Comparison of ENCODE assay signal across 25 mouse cellular contexts in genomic region chr16:75919298-75919697, GRCm38 (mm10).
"Had no signal": no experiment of that assay in that cellular context is flagged by ENCODE, and none has a peak within 500 bp of the region (broad histone marks: within the 10 kb centered on the region; RNA-seq: fewer than 3 reads in every experiment).

No protein-coding gene starts in this region.

- H3K27ac ChIP-seq: gastrocnemius, adult 2 months; heart, embryonic 10.5 days; hindbrain, embryonic 10.5 days; hindbrain, embryonic 12.5 days; hindbrain, embryonic 15.5 days; hindbrain, postnatal 0 days; kidney, embryonic 15.5 days; kidney, postnatal 0 days; limb, embryonic 13.5 days; limb, embryonic 15.5 days had no signal

- H3K4me2 ChIP-seq: heart, embryonic 12.5 days; hindbrain, embryonic 12.5 days; hindbrain, embryonic 15.5 days; kidney, embryonic 15.5 days; limb, embryonic 13.5 days; limb, embryonic 15.5 days had no signal

- DNase-seq: gastrocnemius, adult 2 months; gastrocnemius, postnatal 10 days; gastrocnemius, postnatal 25 days; heart, adult 18-20 months; heart, postnatal 10 days; heart, postnatal 4 days; kidney, adult 11 months; kidney, adult 2 months; kidney, adult 9 months; kidney, postnatal 14 days; kidney, postnatal 36 days; layer of hippocampus, adult 9-11 months; layer of hippocampus, postnatal 36 days; left cerebral cortex, postnatal 4 days had no signal

- H3K4me3 ChIP-seq: gastrocnemius, adult 2 months; heart, embryonic 10.5 days; heart, embryonic 12.5 days; hindbrain, embryonic 10.5 days; hindbrain, embryonic 12.5 days; hindbrain, embryonic 15.5 days; kidney, embryonic 15.5 days; limb, embryonic 13.5 days; limb, embryonic 15.5 days had no signal

- H3K36me3 ChIP-seq: heart, embryonic 10.5 days; heart, embryonic 12.5 days; hindbrain, embryonic 10.5 days; hindbrain, embryonic 12.5 days; hindbrain, embryonic 15.5 days; kidney, embryonic 15.5 days; limb, embryonic 13.5 days; limb, embryonic 15.5 days had no signal

- H3K4me1 ChIP-seq: heart, embryonic 12.5 days; hindbrain, embryonic 10.5 days; hindbrain, embryonic 12.5 days; hindbrain, embryonic 15.5 days; kidney, embryonic 15.5 days; limb, embryonic 13.5 days; limb, embryonic 15.5 days had no signal

- H3K9me3 ChIP-seq: heart, embryonic 10.5 days; heart, embryonic 12.5 days; hindbrain, embryonic 10.5 days; hindbrain, embryonic 12.5 days; hindbrain, embryonic 15.5 days; kidney, embryonic 15.5 days; limb, embryonic 13.5 days; limb, embryonic 15.5 days had no signal

- H3K27me3 ChIP-seq: heart, embryonic 12.5 days; hindbrain, embryonic 12.5 days; hindbrain, embryonic 15.5 days; kidney, embryonic 15.5 days; limb, embryonic 13.5 days; limb, embryonic 15.5 days had no signal

- H3K9ac ChIP-seq: heart, embryonic 12.5 days; hindbrain, embryonic 12.5 days; hindbrain, embryonic 15.5 days; kidney, embryonic 15.5 days; limb, embryonic 13.5 days; limb, embryonic 15.5 days had no signal

- ATAC-seq: hindbrain, postnatal 0 days; intestine, embryonic 16.5 days had no signal
